Mouse (Mus musculus) hindbrain, embryonic 16.5 days (tissue): ENCODE results near the gene Vdac1. TPM values are rescaled to one million over a fixed set of nuclear protein-coding genes. Genes with fewer than 3 reads are reported as not detected.
A peak's percentile ranks its signal among the peaks of the same experiment; 100 is the strongest.

ENCODE experiments used
- ATAC-seq: fragments of 200-750 bp; cut with Nextera tagmentation; 2 replicates; pipeline ENCODE4 v1.8.0; 2017; ENCODE audit warnings: moderate TSS enrichment, moderate library complexity
- H3K27ac ChIP-seq: fragments of 300-500 bp; sonication (generic); 2 replicates; pipeline ENCODE4 v1.5.1; 2014; ENCODE audit warnings: low read depth, mild to moderate bottlenecking, control low read depth, low read length, moderate library complexity
- H3K27me3 ChIP-seq: fragments of 300-500 bp; sonication (generic); replicated peaks from 2 replicates; pipeline ENCODE4 v1.6.1; 2014; ENCODE audit warnings: low read length; ENCODE audit not compliant: control insufficient read depth, insufficient read depth
- H3K36me3 ChIP-seq: fragments of 300-500 bp; sonication (generic); 2 replicates; pipeline ENCODE4 v1.6.1; 2014; ENCODE audit warnings: mild to moderate bottlenecking, low read length, moderate library complexity, mixed read lengths; ENCODE audit not compliant: control insufficient read depth, insufficient read depth
- H3K4me1 ChIP-seq: fragments of 300-500 bp; sonication (generic); 2 replicates; pipeline ENCODE4 v1.6.1; 2014; ENCODE audit warnings: low read depth, low read length; ENCODE audit not compliant: control insufficient read depth, insufficient read depth
- H3K4me2 ChIP-seq: fragments of 300-500 bp; sonication (generic); 2 replicates; pipeline ENCODE4 v1.6.1; 2014; ENCODE audit warnings: mild to moderate bottlenecking, low read length, control low read depth, moderate library complexity
- H3K4me3 ChIP-seq: fragments of 300-500 bp; sonication (generic); 2 replicates; pipeline ENCODE4 v1.5.1; 2014; ENCODE audit warnings: mild to moderate bottlenecking, low read length, control low read depth, moderate library complexity
- H3K9ac ChIP-seq: fragments of 300-500 bp; sonication (generic); 2 replicates; pipeline ENCODE4 v1.6.1; 2014; ENCODE audit warnings: low read depth, mild to moderate bottlenecking, control low read depth, low read length, moderate library complexity
- H3K9me3 ChIP-seq: fragments of 300-500 bp; sonication (generic); 2 replicates; pipeline ENCODE4 v1.6.1; 2014; ENCODE audit warnings: mild to moderate bottlenecking, low read length, moderate library complexity; ENCODE audit not compliant: control insufficient read depth
- WGBS: fragments of 180-500 bp; shearing (Covaris S2); extraction: QIAGEN DNeasy Blood & Tissue Kit; methylation state at CpG from one replicate; pipeline ENCODE4 v1.1.7; 2014; 5-methylcytosine and 5-hydroxymethylcytosine counted together
- polyA plus RNA-seq: library from polyadenylated mRNA; unstranded; fragments of >200 nt; fragmentation: Nextera tagmentation; extraction: Ambion mirVana; gene quantifications from 2 replicates; pipeline ENCODE4 v1.2.1, GENCODE M21; 2015

Vdac1 gene
- polyA plus RNA-seq, 1 experiment from 2014 or later, result 440 TPM

DNA sequence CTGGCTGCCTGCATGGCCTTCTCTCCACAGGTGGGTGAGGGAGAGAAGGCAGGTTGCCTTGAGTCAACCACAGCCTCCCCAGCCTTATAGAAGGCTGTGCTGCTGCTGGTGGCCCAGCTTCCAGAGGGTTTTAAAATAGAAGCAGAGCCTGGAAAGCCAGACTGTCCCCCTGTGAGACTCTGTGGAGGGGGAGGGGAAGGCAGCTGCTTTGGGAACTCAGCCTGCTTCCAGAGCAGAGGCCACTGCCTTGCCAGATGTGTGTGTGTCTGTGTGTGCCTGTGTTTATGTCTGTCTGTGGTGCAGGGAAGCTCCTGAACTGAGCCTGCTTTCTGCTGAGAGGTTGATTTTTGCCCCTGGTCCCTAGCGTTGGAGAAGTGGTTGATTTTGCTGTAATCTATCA, 4.5 kb downstream of the Vdac1 start:
- Histone ChIP-seq H3K4me2 (no peak overlapping the region), H3K9me3 (no peaks in the 10 kb centered on the region), H3K27ac (no peak overlapping the region), H3K4me3 (no peak overlapping the region), H3K4me1 (peaks cover 27% of the 10 kb centered on the region), H3K9ac (no peak overlapping the region), H3K27me3 (no peaks in the 10 kb centered on the region), H3K36me3 (no peaks in the 10 kb centered on the region)
- no peak for ATAC-seq
- 81% methylated on average over 1 of the region's 1 CpGs for WGBS

GRCm38 (mm10) chr11:52366358-52366757, 5.7 kb downstream of the Vdac1 start:
- Histone ChIP-seq H3K4me1 (peaks cover 32% of the 10 kb centered on the region), H3K4me2 (no peak overlapping the region), H3K9ac (no peak overlapping the region), H3K9me3 (no peaks in the 10 kb centered on the region), H3K27me3 (no peaks in the 10 kb centered on the region), H3K4me3 (no peak overlapping the region), H3K36me3 (no peaks in the 10 kb centered on the region), H3K27ac (no peak overlapping the region)
- 94% methylated on average over 5 of the region's 5 CpGs for WGBS
- ATAC-seq, result no peak

- H3K27ac ChIP-seq, result no peak overlapping the region
- H3K9ac ChIP-seq, result no peak overlapping the region
- H3K27me3 ChIP-seq, result no peaks in the 10 kb centered on the region
- H3K4me1 ChIP-seq, result peaks cover 18% of the 10 kb centered on the region
- no peak overlapping the region for H3K4me3 ChIP-seq
- H3K9me3 ChIP-seq, result no peaks in the 10 kb centered on the region
- no peak overlapping the region for H3K4me2 ChIP-seq
- WGBS, result 77% methylated on average over 10 of the region's 10 CpGs
- ATAC-seq, result no peak
- no peaks in the 10 kb centered on the region for H3K36me3 ChIP-seq
These were observed 7.7 kb downstream of the Vdac1 start for GRCm38 (mm10) chr11:52368176-52368985.

DNA sequence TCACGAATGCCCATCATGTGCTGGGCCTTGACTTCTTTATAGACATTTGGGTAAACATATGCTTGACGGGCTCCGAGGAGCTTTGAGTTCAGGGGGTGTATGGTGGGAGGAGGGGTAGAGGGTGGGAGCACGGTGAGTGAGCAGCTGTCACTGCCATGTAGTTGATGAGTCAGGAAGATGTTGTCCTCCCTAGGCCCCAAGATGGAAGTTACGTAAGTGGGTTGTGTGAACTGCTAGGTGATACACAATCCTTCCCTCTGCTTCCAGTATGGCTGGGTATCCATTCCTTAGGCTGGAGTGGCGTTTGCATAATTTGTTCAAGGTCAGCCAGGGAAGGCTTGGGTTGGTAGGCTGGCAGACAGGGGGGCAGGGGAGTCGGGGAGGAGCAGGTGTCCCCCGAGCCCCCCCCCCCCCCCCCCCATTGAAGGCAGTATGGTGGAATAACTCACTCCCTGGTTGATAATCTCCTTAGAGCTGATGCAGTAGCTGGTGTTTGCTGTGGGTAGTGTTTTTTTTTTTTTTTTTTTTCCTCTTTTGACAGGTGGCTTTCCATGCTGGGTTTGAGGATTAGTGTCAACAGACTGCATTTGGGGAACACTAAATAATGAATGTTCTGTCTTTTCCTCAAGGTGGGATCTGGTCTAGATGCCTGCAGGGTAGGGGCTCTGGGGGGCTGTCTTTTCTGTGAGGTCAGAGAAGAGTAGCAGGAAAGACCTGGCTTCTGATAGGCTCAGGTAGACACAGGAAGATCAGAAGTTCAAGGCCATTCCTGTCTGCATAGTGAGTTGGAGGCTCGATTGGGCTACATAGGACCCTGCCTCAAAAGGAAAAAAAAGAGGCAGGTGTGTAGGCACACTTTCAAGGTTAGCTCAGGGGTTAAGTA, 8.8 kb downstream of the Vdac1 start:
- no peak overlapping the region for H3K9ac ChIP-seq
- 74% methylated on average over 9 of the region's 9 CpGs for WGBS
- ATAC-seq, result no peak
- H3K4me1 ChIP-seq, result peaks cover 12% of the 10 kb centered on the region
- H3K27ac ChIP-seq, result no peak overlapping the region
- H3K9me3 ChIP-seq, result no peaks in the 10 kb centered on the region
- no peaks in the 10 kb centered on the region for H3K27me3 ChIP-seq
- H3K36me3 ChIP-seq, result peaks cover 2% of the 10 kb centered on the region; the same call in 1 of the 2 replicates
- H3K4me2 ChIP-seq, result no peak overlapping the region
- H3K4me3 ChIP-seq, result no peak overlapping the region

GRCm38 (mm10) chr11:52370135-52370452, 9.4 kb downstream of the Vdac1 start:
- no peak overlapping the region for H3K9ac ChIP-seq
- no peak overlapping the region for H3K4me3 ChIP-seq
- no peaks in the 10 kb centered on the region for H3K27me3 ChIP-seq
- 95% methylated on average over 2 of the region's 2 CpGs for WGBS
- H3K9me3 ChIP-seq, result no peaks in the 10 kb centered on the region
- peak overlapping the region; percentile 9; the same call in 1 of the 2 replicates for H3K27ac ChIP-seq
- ATAC-seq, result no peak
- no peak overlapping the region for H3K4me2 ChIP-seq
- H3K4me1 ChIP-seq, result peaks cover 8% of the 10 kb centered on the region
- H3K36me3 ChIP-seq, result peaks cover 6% of the 10 kb centered on the region; the same call in 1 of the 2 replicates

GRCm38 (mm10) chr11:52370538-52370937, 9.9 kb downstream of the Vdac1 start:
- WGBS, result 27% methylated on average over 2 of the region's 2 CpGs
- Histone ChIP-seq H3K36me3 (peaks cover 7% of the 10 kb centered on the region; the same call in 1 of the 2 replicates), H3K4me2 (no peak overlapping the region), H3K4me1 (peaks cover 8% of the 10 kb centered on the region), H3K9ac (no peak overlapping the region), H3K27ac (peak overlapping the region; percentile 9), H3K27me3 (no peaks in the 10 kb centered on the region), H3K9me3 (no peaks in the 10 kb centered on the region), H3K4me3 (no peak overlapping the region)
- 0 out of 2 replicates have a peak, but pooled peaks have one; percentile 52 for ATAC-seq

DNA sequence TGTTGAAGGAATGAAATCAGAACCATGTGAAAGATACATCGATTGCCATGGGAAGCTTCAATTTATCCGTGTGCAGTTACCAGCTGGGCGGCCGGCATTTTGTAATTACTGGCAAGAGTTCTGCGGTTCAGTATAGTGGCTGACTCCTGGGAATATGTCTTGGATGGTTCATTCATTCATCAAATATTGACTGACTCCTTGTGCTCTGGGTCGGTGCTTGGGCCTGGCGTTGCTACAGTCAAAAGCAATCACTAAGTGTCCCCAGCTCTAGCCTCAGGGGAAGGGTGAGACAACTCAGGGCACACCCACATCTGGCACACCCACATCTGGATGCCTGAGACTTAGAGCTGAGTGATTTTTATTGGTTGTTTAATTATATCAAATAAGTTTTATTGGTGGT, 13.2 kb downstream of the Vdac1 start:
- 59% methylated on average over 7 of the region's 7 CpGs for WGBS
- Histone ChIP-seq H3K4me1 (peaks cover 7% of the 10 kb centered on the region), H3K4me2 (no peak overlapping the region), H3K36me3 (peaks cover 16% of the 10 kb centered on the region), H3K27ac (no peak overlapping the region), H3K4me3 (no peak overlapping the region), H3K27me3 (no peaks in the 10 kb centered on the region), H3K9ac (no peak overlapping the region), H3K9me3 (no peaks in the 10 kb centered on the region)
- ATAC-seq, result no peak

- Histone ChIP-seq H3K4me1 (peaks cover 6% of the 10 kb centered on the region), H3K9ac (no peak overlapping the region), H3K36me3 (peaks cover 21% of the 10 kb centered on the region), H3K27me3 (no peaks in the 10 kb centered on the region), H3K4me3 (no peak overlapping the region), H3K27ac (no peak overlapping the region), H3K9me3 (no peaks in the 10 kb centered on the region), H3K4me2 (no peak overlapping the region)
- WGBS, result 61% methylated on average over 6 of the region's 6 CpGs
- ATAC-seq, result no peak
These were observed 13.7 kb downstream of the Vdac1 start for GRCm38 (mm10) chr11:52374340-52374739.

- Histone ChIP-seq H3K4me3 (no peak overlapping the region), H3K4me2 (no peak overlapping the region), H3K27me3 (no peaks in the 10 kb centered on the region), H3K36me3 (peaks cover 37% of the 10 kb centered on the region), H3K4me1 (no peaks in the 10 kb centered on the region; the same call in 1 of the 2 replicates), H3K9me3 (no peaks in the 10 kb centered on the region), H3K27ac (no peak overlapping the region), H3K9ac (no peak overlapping the region)
- 86% methylated on average over 4 of the region's 4 CpGs for WGBS
- no peak for ATAC-seq
These were observed 16.9 kb downstream of the Vdac1 start for GRCm38 (mm10) chr11:52377579-52377978.
